Mouse (Mus musculus) embryonic facial prominence, embryonic 11.5 days (tissue): Measurements from ENCODE around the gene Vtcn1. TPM values are rescaled to one million over a fixed set of nuclear protein-coding genes. Genes with fewer than 3 reads are reported as not detected.
A peak's percentile ranks its signal among the peaks of the same experiment; 100 is the strongest.

Experiments
- ATAC-seq: fragments of 200-750 bp; cut with Nextera tagmentation; replicated peaks from 2 replicates; pipeline ENCODE4 v1.8.0; 2017; ENCODE audit warnings: low read depth; ENCODE audit not compliant: insufficient number of reproducible peaks, low FRiP score, low TSS enrichment
- DNase-seq: peaks from one replicate; pipeline ENCODE4 v3.0.0-alpha.2; 2015; ENCODE audit warnings: low spot score
- H3K27ac ChIP-seq: fragments of 300-500 bp; sonication (generic); replicated peaks from 2 replicates; pipeline ENCODE4 v1.5.1; 2014; ENCODE audit warnings: mild to moderate bottlenecking, low read depth, low read length, control low read depth
- H3K27me3 ChIP-seq: fragments of 300-500 bp; sonication (generic); 2 replicates; pipeline ENCODE4 v1.6.1; 2014; ENCODE audit warnings: mild to moderate bottlenecking, low read length, moderate library complexity, mixed read lengths; ENCODE audit not compliant: control insufficient read depth, insufficient read depth
- H3K36me3 ChIP-seq: fragments of 300-500 bp; sonication (generic); replicated peaks from 2 replicates; pipeline ENCODE4 v1.6.1; 2014; ENCODE audit warnings: low read depth, mild to moderate bottlenecking, low read length, moderate library complexity, mixed read lengths; ENCODE audit not compliant: control insufficient read depth, insufficient read depth
- H3K4me1 ChIP-seq: fragments of 300-500 bp; sonication (generic); 2 replicates; pipeline ENCODE4 v1.6.1; 2014; ENCODE audit warnings: low read length, mixed read lengths; ENCODE audit not compliant: control insufficient read depth, insufficient read depth
- H3K4me2 ChIP-seq: fragments of 300-500 bp; sonication (generic); 2 replicates; pipeline ENCODE4 v1.6.1; 2014; ENCODE audit warnings: low read depth, mild to moderate bottlenecking, control low read depth, low read length, moderate library complexity
- H3K4me3 ChIP-seq: fragments of 300-500 bp; sonication (generic); 2 replicates; pipeline ENCODE4 v1.5.1; 2014; ENCODE audit warnings: low read depth, low read length, control low read depth
- H3K9ac ChIP-seq: fragments of 300-500 bp; sonication (generic); replicated peaks from 2 replicates; pipeline ENCODE4 v1.6.1; 2014; ENCODE audit warnings: mild to moderate bottlenecking, control low read depth, low read length
- H3K9me3 ChIP-seq: fragments of 300-500 bp; sonication (generic); replicated peaks from 2 replicates; pipeline ENCODE4 v1.6.1; 2016; ENCODE audit warnings: mild to moderate bottlenecking, low read length, inconsistent platforms, mixed read lengths; ENCODE audit not compliant: control insufficient read depth
- WGBS: fragments of 180-500 bp; shearing (Covaris S2); extraction: QIAGEN DNeasy Blood & Tissue Kit; methylation state at CpG from one replicate; pipeline ENCODE4 v1.1.7; 2014; 5-methylcytosine and 5-hydroxymethylcytosine counted together
- polyA plus RNA-seq: library from polyadenylated mRNA; unstranded; fragments of >200 nt; fragmentation: Nextera tagmentation; extraction: Ambion mirVana; gene quantifications from 2 replicates; pipeline ENCODE4 v1.2.1, GENCODE M21; 2014

Gene Vtcn1
- polyA plus RNA-seq, 1 experiment from 2014 or later, result not detected

DNA sequence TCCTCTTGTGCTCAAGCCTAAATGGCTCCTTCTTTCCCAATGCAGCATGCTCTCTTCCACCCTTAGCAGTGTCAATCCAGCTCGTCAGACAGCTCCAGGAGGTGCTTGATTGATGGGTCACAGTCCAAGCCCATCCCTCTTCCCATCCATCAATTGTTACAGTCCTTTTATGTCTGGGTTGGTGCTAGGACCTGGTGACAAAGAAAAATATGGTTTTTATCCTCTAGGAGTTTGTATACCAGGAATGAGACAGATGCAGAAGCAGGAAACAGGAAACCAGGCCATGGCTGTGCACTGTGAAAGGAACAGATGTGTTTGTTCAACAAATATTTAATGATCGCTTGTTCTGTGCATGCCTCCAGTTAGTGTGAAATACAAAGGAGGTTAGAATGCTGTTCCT lies 4.4 kb upstream of the Vtcn1 start:
- no peak for ATAC-seq

DNA sequence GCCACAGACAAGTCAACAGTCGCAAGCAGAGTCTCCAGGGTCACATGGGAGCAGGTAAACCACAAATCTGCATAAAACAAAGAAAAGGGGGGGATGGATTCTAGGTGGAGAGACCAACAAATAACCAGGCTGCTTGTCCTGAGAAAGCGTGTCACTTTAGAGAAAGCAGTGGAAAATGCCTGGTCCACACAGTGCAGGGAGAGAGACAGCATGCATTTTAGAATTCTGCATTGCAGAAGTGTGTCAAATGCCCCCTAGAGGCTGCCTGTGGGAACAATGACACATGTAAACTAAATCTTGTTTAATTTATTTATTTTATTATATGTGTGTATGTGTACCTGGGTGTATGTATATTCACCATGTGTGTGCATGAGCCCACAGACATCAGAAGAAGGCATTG lies 4.0 kb upstream of the Vtcn1 start:
- Histone ChIP-seq H3K4me2 (no peak overlapping the region), H3K4me1 (no peaks in the 10 kb centered on the region; the same call in 1 of the 2 replicates), H3K27ac (no peak overlapping the region), H3K36me3 (no peaks in the 10 kb centered on the region), H3K9ac (no peak overlapping the region), H3K9me3 (no peaks in the 10 kb centered on the region), H3K27me3 (no peaks in the 10 kb centered on the region), H3K4me3 (no peak overlapping the region)
- peak; percentile 63 for DNase-seq
- 57% methylated on average over 2 of the region's 2 CpGs for WGBS
- ATAC-seq, result no peak

More for the DNA sequence above, 4.4 kb upstream of the Vtcn1 start:
- Histone ChIP-seq H3K27ac (no peak overlapping the region), H3K4me1 (no peaks in the 10 kb centered on the region; the same call in 1 of the 2 replicates), H3K4me2 (no peak overlapping the region), H3K9ac (no peak overlapping the region), H3K9me3 (no peaks in the 10 kb centered on the region), H3K36me3 (no peaks in the 10 kb centered on the region), H3K27me3 (no peaks in the 10 kb centered on the region), H3K4me3 (no peak overlapping the region)
- 54% methylated on average over 2 of the region's 2 CpGs for WGBS
- DNase-seq, result no peak

DNA sequence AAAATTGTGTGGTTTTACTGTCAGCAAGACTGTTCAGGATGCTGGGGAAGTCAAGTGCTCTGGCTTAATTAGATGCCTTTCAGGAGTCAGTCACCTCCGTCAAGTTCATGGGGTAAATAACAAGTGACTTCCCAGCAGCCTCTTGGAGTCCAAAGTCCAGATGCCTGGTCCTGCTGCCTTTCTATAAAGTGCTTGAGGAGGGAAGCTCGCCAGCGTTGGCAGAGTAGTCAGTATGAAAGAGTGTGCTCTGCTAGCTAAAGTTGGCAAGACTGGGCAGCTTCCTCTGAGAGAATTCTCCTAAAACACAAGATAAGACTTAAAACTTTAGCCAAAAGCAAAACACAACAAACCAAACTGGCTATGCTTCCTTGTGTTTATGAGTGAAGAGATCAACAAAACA lies 18.5 kb downstream of the Vtcn1 start:
- no peaks in the 10 kb centered on the region for H3K27me3 ChIP-seq
- DNase-seq, result no peak

DNA sequence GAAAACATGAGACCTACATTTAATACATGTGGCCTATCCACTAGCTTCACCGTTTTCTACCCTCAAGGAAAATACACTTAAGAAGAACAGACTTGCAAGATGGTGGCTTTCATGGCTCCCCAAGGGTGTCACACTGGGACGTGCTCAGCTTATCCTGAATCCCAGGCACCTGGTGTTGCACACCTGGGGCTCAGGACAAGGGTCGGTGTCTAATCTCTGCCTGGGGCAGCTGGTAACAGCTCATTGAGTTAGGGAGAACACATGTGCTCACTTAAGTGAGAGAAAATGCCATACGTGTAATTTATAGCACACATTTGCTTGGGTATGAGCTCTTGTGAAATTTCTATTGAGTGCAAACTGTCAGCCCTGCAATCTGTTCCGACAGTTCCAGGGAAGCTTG lies 19.1 kb downstream of the Vtcn1 start:
- Histone ChIP-seq H3K9me3 (no peaks in the 10 kb centered on the region), H3K27ac (no peak overlapping the region), H3K4me2 (no peak overlapping the region), H3K4me3 (no peak overlapping the region), H3K4me1 (no peaks in the 10 kb centered on the region), H3K9ac (no peak overlapping the region), H3K27me3 (no peaks in the 10 kb centered on the region), H3K36me3 (no peaks in the 10 kb centered on the region)
- DNase-seq (no peak), ATAC-seq (no peak)
- WGBS, result 78% methylated on average over 5 of the region's 5 CpGs

More for the DNA sequence above, 18.5 kb downstream of the Vtcn1 start:
- H3K27ac ChIP-seq, result no peak overlapping the region
- no peak overlapping the region for H3K4me2 ChIP-seq
- no peak overlapping the region for H3K4me3 ChIP-seq
- 83% methylated on average over 3 of the region's 3 CpGs for WGBS
- no peak for ATAC-seq
- no peaks in the 10 kb centered on the region for H3K9me3 ChIP-seq
- H3K9ac ChIP-seq, result no peak overlapping the region
- no peaks in the 10 kb centered on the region for H3K36me3 ChIP-seq
- no peaks in the 10 kb centered on the region for H3K4me1 ChIP-seq

DNA sequence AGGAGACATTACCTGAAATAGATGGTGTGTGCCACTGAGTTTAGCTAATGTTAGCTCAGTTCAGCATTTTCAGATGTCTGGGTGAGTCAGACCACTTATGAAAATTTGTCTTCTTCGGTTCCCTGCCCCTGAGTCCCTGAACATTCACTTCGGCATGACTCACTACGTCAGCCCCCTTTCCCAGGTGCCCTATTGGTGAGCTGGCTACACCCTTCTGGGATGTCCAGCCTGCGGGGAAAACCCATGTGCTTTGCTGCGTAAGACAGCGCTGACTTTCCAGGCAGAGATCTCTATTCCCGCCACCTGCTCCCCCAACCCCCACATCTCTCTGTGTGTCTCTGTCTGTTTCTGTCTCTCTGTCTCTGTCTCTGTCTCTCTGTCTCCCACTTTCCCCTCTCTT lies 23.1 kb downstream of the Vtcn1 start:
- DNase-seq, result no peak
- ATAC-seq, result no peak
- 89% methylated on average over 7 of the region's 7 CpGs for WGBS

DNA sequence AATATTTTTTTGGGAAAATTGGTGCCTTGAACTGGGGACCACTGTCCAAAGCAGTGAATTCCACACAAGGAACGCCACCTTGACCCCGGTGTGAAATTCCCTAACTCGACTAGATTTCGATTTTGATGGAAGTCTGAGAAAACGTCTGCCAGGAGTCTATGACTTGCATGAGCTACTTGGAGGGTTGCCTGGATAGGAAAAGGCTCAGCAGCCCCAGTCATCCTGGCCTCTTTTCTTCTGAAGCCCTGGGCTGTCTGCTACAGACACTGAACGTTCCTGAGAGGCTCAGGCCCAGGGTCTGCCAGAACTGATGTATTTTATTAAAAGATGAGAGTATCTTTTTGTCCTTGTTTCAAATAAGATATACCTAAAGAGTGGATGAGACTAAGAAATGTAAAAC lies 25.2 kb downstream of the Vtcn1 start:
- no peaks in the 10 kb centered on the region for H3K4me1 ChIP-seq
- no peaks in the 10 kb centered on the region for H3K27me3 ChIP-seq
- H3K9me3 ChIP-seq, result no peaks in the 10 kb centered on the region
- ATAC-seq, result no peak
- 75% methylated on average over 6 of the region's 6 CpGs for WGBS
- H3K27ac ChIP-seq, result no peak overlapping the region
- H3K4me3 ChIP-seq, result no peak overlapping the region
- DNase-seq, result no peak
- H3K4me2 ChIP-seq, result no peak overlapping the region
- H3K9ac ChIP-seq, result no peak overlapping the region
- H3K36me3 ChIP-seq, result no peaks in the 10 kb centered on the region

More for the DNA sequence above, 23.1 kb downstream of the Vtcn1 start:
- Histone ChIP-seq H3K27ac (no peak overlapping the region), H3K36me3 (no peaks in the 10 kb centered on the region), H3K27me3 (no peaks in the 10 kb centered on the region), H3K4me3 (no peak overlapping the region), H3K4me1 (no peaks in the 10 kb centered on the region), H3K4me2 (no peak overlapping the region), H3K9ac (no peak overlapping the region), H3K9me3 (no peaks in the 10 kb centered on the region)

DNA sequence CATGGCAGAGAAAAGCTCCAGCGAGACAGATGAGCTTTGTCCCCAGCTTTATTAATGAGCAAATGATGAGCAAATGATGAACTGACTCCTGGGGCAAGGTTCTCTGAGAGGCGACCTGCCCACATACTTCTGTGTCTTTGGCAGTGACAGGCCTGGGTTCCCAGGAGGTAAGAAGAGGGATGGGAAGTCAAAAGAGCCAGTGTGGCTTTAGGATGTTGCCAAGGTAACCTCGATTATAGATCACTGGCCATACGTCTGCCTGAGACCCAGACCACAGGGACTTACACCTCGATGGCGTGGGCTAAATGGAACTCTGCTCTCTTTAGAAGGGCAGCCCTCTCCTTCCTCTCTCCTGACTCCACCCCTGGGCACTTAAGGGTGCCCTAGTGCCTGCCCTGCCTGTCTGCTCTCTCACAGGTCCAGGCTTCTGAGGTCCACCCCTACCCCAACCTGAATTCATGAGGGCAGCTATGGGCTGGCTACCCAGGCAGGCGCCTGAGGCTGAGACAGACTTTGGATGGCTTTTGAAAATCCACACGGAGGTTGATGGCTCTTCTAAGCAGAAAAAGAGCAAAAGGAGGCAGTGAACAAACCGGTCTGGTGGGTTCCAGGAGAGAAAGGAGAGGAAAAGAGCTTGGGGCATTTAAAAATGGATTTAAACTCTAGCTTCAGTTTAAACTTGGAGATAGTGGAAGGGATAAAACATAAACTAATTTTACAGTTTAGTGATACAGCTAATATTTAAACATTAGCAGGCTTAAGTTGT lies 31.0 kb downstream of the Vtcn1 start:
- H3K36me3 ChIP-seq, result no peaks in the 10 kb centered on the region
- no peak overlapping the region for H3K27ac ChIP-seq
- DNase-seq, result peak; percentile 39
- H3K9ac ChIP-seq, result no peak overlapping the region
- no peak overlapping the region for H3K4me3 ChIP-seq
- ATAC-seq, result no peak
- H3K9me3 ChIP-seq, result no peaks in the 10 kb centered on the region
- no peaks in the 10 kb centered on the region for H3K27me3 ChIP-seq
- H3K4me2 ChIP-seq, result no peak overlapping the region
- 64% methylated on average over 9 of the region's 9 CpGs for WGBS
- no peaks in the 10 kb centered on the region for H3K4me1 ChIP-seq

DNA sequence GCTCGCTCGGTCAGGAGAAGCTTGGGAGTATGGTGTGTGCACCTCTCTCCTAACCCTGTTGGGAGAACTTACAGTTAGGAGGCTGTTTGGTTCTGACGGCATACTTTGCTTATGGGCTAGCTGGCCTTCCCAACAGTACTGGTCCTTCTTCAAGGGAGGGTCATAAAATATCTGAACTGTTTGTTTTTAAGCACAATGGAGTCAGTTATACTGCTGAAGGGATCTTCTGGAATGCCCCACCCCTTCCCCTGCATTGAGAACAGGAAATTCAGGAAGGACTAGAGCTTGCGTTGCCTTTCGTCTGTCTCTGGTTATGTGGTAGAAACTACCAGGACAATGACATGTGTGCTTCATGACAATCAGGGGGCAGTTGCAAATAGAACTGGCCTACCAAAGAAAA lies 31.9 kb downstream of the Vtcn1 start:
- ATAC-seq, result no peak
- no peaks in the 10 kb centered on the region for H3K4me1 ChIP-seq
- DNase-seq, result no peak
- H3K27ac ChIP-seq, result no peak overlapping the region
- H3K4me3 ChIP-seq, result no peak overlapping the region
- no peak overlapping the region for H3K9ac ChIP-seq
- WGBS, result 79% methylated on average over 5 of the region's 5 CpGs
- H3K4me2 ChIP-seq, result no peak overlapping the region
- H3K36me3 ChIP-seq, result no peaks in the 10 kb centered on the region
- no peaks in the 10 kb centered on the region for H3K9me3 ChIP-seq
- no peaks in the 10 kb centered on the region for H3K27me3 ChIP-seq
